Mouse (Mus musculus) intestine, embryonic 14.5 days (tissue): Measurements from ENCODE around the gene Acat1. TPM values are rescaled to one million over a fixed set of nuclear protein-coding genes. Genes with fewer than 3 reads are reported as not detected.

Source experiments
- ATAC-seq: fragments of 200-750 bp; cut with Nextera tagmentation; replicated peaks from 2 replicates; pipeline ENCODE4 v1.8.0; 2017; ENCODE audit warnings: low read depth, moderate number of reproducible peaks, moderate TSS enrichment, moderate library complexity; ENCODE audit not compliant: low FRiP score, low TSS enrichment
- DNase-seq: peaks from one replicate; pipeline ENCODE4 v3.0.0-alpha.2; 2018; ENCODE audit warnings: low spot score
- H3K27ac ChIP-seq: fragments of 300-500 bp; sonication (generic); 2 replicates; pipeline ENCODE4 v1.5.1; 2014; ENCODE audit warnings: low read depth, mild to moderate bottlenecking, control low read depth
- H3K27me3 ChIP-seq: fragments of 300-500 bp; sonication (generic); replicated peaks from 2 replicates; pipeline ENCODE4 v1.6.1; 2014; ENCODE audit warnings: low read length, control low read depth; ENCODE audit not compliant: control insufficient read depth, insufficient read depth
- H3K36me3 ChIP-seq: fragments of 300-500 bp; sonication (generic); 2 replicates; pipeline ENCODE4 v1.6.1; 2014; ENCODE audit warnings: low read length, control low read depth; ENCODE audit not compliant: control insufficient read depth, insufficient read depth
- H3K4me1 ChIP-seq: fragments of 300-500 bp; sonication (generic); replicated peaks from 2 replicates; pipeline ENCODE4 v1.6.1; 2014; ENCODE audit warnings: low read length, control low read depth, mixed read lengths; ENCODE audit not compliant: control insufficient read depth, insufficient read depth
- H3K4me2 ChIP-seq: fragments of 300-500 bp; sonication (generic); 2 replicates; pipeline ENCODE4 v1.6.1; 2014; ENCODE audit warnings: low read length
- H3K4me3 ChIP-seq: fragments of 300-500 bp; sonication (generic); 2 replicates; pipeline ENCODE4 v1.5.1; 2014; ENCODE audit warnings: low read depth, low read length, control low read depth, mixed read lengths
- H3K9ac ChIP-seq: fragments of 300-500 bp; sonication (generic); 2 replicates; pipeline ENCODE4 v1.6.1; 2014; ENCODE audit warnings: mild to moderate bottlenecking, low read length
- H3K9me3 ChIP-seq: fragments of 300-500 bp; sonication (generic); 2 replicates; pipeline ENCODE4 v1.6.1; 2016; ENCODE audit warnings: low read length, control low read depth; ENCODE audit not compliant: control insufficient read depth
- WGBS: fragments of 180-500 bp; shearing (Covaris S2); extraction: QIAGEN DNeasy Blood & Tissue Kit; methylation state at CpG from one replicate; pipeline ENCODE4 v1.1.7; 2014; 5-methylcytosine and 5-hydroxymethylcytosine counted together
- polyA plus RNA-seq: library from polyadenylated mRNA; unstranded; fragments of >200 nt; fragmentation: Nextera tagmentation; extraction: Ambion mirVana; gene quantifications from 2 replicates; pipeline ENCODE4 v1.2.1, GENCODE M21; 2014

Gene Acat1
- polyA plus RNA-seq, 1 experiment from 2014 or later, result 122 TPM

DNA sequence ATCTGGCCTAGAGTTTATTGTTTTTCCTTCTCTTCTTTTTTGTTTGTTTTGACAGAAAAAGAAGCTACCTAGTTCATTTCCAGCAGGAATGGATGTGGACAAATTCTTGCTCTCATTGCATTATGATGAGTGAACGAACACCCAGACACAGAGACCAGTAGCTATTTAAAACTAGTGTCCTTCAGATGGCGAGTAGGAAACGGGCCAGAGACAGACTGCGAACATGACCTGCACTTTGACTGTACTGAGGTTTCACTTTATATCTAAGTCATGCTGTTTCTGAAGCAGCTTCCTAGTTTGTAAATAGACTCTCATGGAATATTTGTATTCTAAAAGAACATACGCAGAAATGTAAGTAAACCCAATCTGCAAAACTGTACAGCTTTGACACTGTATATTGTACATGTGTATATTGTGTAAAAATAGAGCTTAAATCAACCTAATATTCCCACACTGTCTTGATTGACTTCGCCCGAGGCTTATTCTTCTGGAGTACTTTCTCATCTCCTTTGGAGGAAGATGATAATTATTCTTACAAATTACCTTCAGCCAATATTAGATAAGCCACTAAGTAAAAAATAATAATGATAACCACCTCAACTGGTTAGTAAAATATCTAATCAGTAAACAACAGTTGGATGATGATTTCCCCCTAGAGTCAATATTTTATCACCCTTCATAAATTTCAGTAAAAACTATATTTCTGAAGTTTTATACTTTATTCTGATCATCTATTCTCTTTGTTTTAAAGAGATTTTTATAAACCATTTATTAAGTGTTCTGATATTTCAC is 37.5 kb downstream of the Acat1 start:
- Histone ChIP-seq H3K9ac (no peak overlapping the region), H3K27ac (no peak overlapping the region), H3K36me3 (peaks cover 72% of the 10 kb centered on the region), H3K4me1 (no peaks in the 10 kb centered on the region), H3K4me3 (no peak overlapping the region), H3K9me3 (no peaks in the 10 kb centered on the region), H3K27me3 (no peaks in the 10 kb centered on the region), H3K4me2 (no peak overlapping the region)
- ATAC-seq (no peak), DNase-seq (no peak)
- WGBS, result 88% methylated on average over 7 of the region's 7 CpGs

DNA sequence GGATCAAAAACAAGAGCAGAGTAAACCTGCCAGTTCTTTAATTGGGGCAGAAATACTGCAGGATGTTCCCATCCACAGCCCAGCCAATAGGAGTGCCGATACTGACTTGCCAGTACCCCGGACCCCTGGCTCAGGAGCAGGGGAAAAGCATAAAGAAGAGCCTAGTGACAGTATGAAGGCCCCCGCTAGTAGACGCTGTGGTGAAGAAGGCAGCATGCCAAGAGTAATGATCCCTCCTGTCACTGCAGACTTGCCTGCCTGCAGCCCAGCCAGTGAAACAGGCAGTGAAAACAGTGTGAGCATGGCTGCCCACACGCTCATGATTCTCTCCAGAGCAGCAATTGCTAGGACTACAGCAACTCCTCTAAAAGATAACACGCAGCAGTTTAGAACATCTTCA is 39.5 kb downstream of the Acat1 start:
- ATAC-seq (no peak), DNase-seq (no peak)
- H3K4me1 ChIP-seq, result no peaks in the 10 kb centered on the region
- peaks cover 74% of the 10 kb centered on the region for H3K36me3 ChIP-seq
- H3K27me3 ChIP-seq, result no peaks in the 10 kb centered on the region
- H3K4me3 ChIP-seq, result no peak overlapping the region
- H3K9me3 ChIP-seq, result no peaks in the 10 kb centered on the region
- no peak overlapping the region for H3K27ac ChIP-seq
- no peak overlapping the region for H3K4me2 ChIP-seq
- WGBS, result 76% methylated on average over 6 of the region's 6 CpGs
- H3K9ac ChIP-seq, result no peak overlapping the region

DNA sequence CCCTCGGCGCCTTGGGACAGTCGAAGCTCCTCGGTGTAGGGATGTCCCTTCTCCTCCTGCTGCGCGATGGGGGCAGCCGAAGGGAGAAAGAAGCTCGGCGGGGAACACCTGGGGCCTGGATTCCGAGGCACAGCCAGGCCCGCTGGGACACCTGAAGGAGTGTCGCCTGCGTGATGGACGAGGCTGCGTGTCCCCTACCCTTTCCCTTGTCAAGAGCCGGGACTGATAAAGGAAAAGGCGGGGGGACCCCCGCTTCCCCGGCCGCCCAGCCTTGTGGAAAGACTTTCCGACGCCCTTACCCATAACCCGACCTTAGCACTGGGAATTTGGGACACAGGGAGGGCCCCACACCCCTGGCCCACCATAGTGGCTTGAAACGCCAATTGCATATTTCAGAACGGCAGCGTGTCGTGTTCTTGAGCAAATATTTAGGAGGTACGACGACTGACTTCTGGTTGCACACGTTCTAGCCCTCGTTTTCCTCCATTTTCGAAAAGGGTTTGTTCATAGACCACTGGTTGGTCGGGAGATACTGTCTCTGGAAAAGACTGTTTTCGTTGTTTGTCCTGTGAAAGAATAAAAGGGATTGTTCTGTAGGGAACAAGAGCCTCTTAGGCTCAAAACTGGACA is 72.7 kb downstream of the Acat1 start:
- peaks cover 6% of the 10 kb centered on the region; the same call in 1 of the 2 replicates for H3K36me3 ChIP-seq
- peak overlapping the region; percentile 92 for H3K4me3 ChIP-seq
- DNase-seq, result no peak
- WGBS, result 0% methylated on average over 32 of the region's 34 CpGs
- peak overlapping the region; percentile 73 for H3K4me2 ChIP-seq
- H3K4me1 ChIP-seq, result peaks cover 19% of the 10 kb centered on the region
- H3K9ac ChIP-seq, result peak overlapping the region; percentile 87
- no peak; the same call in 1 of the 2 replicates for ATAC-seq
- peak overlapping the region; percentile 95 for H3K27ac ChIP-seq
- no peaks in the 10 kb centered on the region for H3K27me3 ChIP-seq
- H3K9me3 ChIP-seq, result no peaks in the 10 kb centered on the region

DNA sequence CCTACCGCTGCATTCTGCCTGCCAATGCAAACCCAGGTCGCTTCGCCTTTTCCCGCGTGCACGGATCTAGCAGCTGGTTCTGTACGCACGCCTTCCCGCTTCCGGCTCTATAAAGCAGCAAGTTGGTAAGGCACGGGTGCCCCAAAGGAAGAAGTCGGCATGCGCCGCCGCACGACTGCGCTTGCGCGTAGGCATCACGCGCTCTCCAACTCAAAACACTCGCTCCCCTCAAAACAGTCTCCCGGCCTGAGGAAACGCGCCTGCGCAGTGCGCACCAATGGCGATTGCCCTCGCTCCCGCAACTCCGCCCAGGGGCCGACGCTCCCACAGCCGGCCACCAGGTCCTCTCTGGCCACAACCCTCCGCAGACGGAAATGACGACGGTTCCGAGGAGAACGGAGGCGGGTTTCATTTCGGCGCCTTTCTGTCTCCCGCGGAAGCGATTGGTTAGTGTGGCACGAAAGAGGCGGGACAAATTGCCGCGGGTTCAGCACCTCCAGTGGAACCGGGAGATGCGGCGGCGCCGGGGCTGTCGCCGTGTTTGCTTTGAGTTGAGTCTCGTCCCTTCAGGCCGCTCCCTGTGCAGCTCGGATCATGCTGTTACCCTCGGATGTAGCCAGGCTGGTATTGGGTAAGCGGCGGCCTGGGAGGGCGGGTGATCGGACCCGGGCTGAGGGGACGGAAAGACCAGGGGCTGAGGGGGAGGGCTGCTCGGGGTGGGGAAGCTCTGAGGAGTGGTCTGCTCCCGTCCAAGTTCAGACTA is 73.4 kb downstream of the Acat1 start, which contains the start of the genes Atm and Npat:
Gene Atm, minus strand, starts transcription at position 183 of the 763 bp plus-strand sequence.
Gene Npat, plus strand, starts transcription at position 490 of the 763 bp plus-strand sequence.
- peak; percentile 96 for DNase-seq
- Histone ChIP-seq H3K4me1 (peaks cover 19% of the 10 kb centered on the region), H3K4me3 (peak within 1 kb of the TSS; percentile 92), H3K9ac (peak within 1 kb of the TSS; percentile 87), H3K4me2 (peak within 1 kb of the TSS; percentile 92), H3K9me3 (no peaks in the 10 kb centered on the region), H3K36me3 (peaks cover 8% of the 10 kb centered on the region; the same call in 1 of the 2 replicates), H3K27ac (peak within 1 kb of the TSS; percentile 95), H3K27me3 (no peaks in the 10 kb centered on the region)
- WGBS, result under 1% methylated on average over 69 of the region's 69 CpGs
- peak; percentile 98 for ATAC-seq

DNA sequence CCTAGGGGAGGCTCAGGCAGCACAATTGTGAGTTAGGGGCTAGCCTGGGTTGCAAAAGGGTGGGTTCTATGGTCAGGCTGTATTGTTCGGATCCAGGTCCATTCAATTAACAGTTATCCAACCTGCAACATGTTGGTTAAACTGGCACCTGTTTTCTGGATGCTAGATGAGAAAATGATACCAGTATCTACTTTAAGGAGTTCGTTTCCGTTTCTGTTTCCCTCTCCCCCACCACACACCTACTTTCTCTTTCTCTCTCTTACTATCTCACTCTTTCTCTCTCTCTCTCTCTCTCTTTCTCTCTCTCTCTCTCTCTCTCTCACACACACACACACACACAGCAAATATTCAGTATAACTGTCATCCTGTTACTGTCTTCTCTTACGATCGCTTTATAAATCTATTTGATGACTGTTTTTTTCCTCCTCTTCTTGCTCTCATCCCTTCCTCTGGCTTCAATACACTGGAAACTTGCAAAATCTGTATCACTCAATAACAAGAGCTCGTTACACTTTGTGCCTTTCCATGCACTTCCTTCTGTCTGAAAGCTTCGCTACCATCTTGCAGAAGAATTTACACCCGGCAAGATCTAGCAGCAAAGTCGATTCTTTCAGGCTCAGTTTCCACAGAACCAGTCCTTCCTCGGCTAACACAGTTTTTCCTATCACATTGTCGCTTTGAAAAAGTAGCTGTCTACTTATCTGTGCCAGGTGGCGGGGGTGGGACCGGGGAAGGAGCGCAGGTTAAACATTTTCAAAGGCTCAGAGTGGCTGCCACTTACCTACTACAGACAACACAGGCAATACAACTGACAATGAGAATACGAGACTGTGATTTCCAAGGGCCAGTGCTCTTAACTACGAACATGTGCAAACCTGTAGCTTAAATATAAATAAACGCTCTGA is 74.5 kb downstream of the Acat1 start:
- no peak for ATAC-seq
- Histone ChIP-seq H3K4me3 (peak overlapping the region; percentile 92), H3K27me3 (no peaks in the 10 kb centered on the region), H3K27ac (peak overlapping the region; percentile 79), H3K9me3 (no peaks in the 10 kb centered on the region), H3K4me1 (peaks cover 19% of the 10 kb centered on the region), H3K4me2 (peak overlapping the region; percentile 92), H3K36me3 (peaks cover 18% of the 10 kb centered on the region), H3K9ac (peak overlapping the region; percentile 59)
- peak; percentile 58 for DNase-seq
- WGBS, result 13% methylated on average over 17 of the region's 17 CpGs

Other genes with a start within 250 kb of the Acat1 start
- gene Kdelc2, start 226.4 kb downstream of the Acat1 start, polyA plus RNA-seq, result 27.3 and 31.3 TPM in 2 replicates
- gene 4930550C14Rik, start 208.1 kb downstream of the Acat1 start, polyA plus RNA-seq, result 0.84 and 1.0 TPM in 2 replicates
- 16.4 and 20.9 TPM in 2 replicates for gene Atm, start 73.6 kb downstream of the Acat1 start, polyA plus RNA-seq
- gene Npat, start 73.3 kb downstream of the Acat1 start, polyA plus RNA-seq, result 22.4 and 22.8 TPM in 2 replicates
- 38.8 and 40.3 TPM in 2 replicates for gene Cul5, start 59.6 kb upstream of the Acat1 start, polyA plus RNA-seq
- gene Rab39, start 95.8 kb upstream of the Acat1 start, polyA plus RNA-seq, result 0.90 and 1.3 TPM in 2 replicates
- 13.2 and 13.7 TPM in 2 replicates for gene Slc35f2, start 161.2 kb upstream of the Acat1 start, polyA plus RNA-seq
- 0.13 TPM in 1 of 2 replicates, not detected in the other for gene Sln, start 239.8 kb upstream of the Acat1 start, polyA plus RNA-seq